Mouse (Mus musculus): Measurements from ENCODE around the gene Srgap2.

Srgap2 gene

GRCm38 (mm10) chr1:131246433-131247395 lies 280.4 kb downstream of the Srgap2 start:
- peak; percentile 66 for DNase-seq (ENCODE audit: low spot score)

- peak; percentile 53 for DNase-seq (ENCODE audit: low spot score)
Measured at GRCm38 (mm10) chr1:131245926-131246325, 281.2 kb downstream of the Srgap2 start.

- DNase-seq (ENCODE audit: low spot score) = peak; percentile 78
Measured at GRCm38 (mm10) chr1:131245089-131245856, 281.9 kb downstream of the Srgap2 start, which contains the start of gene Rassf5. TSS of gene Rassf5 (minus strand) at chr1:131245258.

GRCm38 (mm10) chr1:131244536-131245088 lies 282.5 kb downstream of the Srgap2 start:
- no peak for DNase-seq (ENCODE audit: low spot score)

- no peak for DNase-seq (ENCODE audit: low spot score)
Measured at GRCm38 (mm10) chr1:131242956-131243355, 284.2 kb downstream of the Srgap2 start.

- no peak for DNase-seq (ENCODE audit: low spot score)
Measured at GRCm38 (mm10) chr1:131239576-131240193, 287.5 kb downstream of the Srgap2 start.

- peak; percentile 74 for DNase-seq (ENCODE audit: low spot score)
Measured at GRCm38 (mm10) chr1:131238931-131239381, 288.2 kb downstream of the Srgap2 start.

- no peak for DNase-seq (ENCODE audit: low spot score)
Measured at GRCm38 (mm10) chr1:131236077-131236476, 291.1 kb downstream of the Srgap2 start.

All from lung, postnatal 25 days (tissue).